Mouse (Mus musculus): ENCODE results near the gene Mtrf1l.

Gene Mtrf1l

GRCm38 (mm10) chr10:5805243-5805730 is 18.4 kb downstream of the Mtrf1l start, which contains the start of gene Fbxo5:
TSS of gene Fbxo5 (minus strand) at chr10:5805600.
- DNase-seq (ENCODE audit: extremely low read depth, insufficient read length, low spot score) = peak; percentile 99

GRCm38 (mm10) chr10:5804691-5805156 is 19.0 kb downstream of the Mtrf1l start:
- DNase-seq (ENCODE audit: extremely low read depth, insufficient read length, low spot score) = no peak

- no peak for DNase-seq (ENCODE audit: extremely low read depth, insufficient read length, low spot score)
Measured at GRCm38 (mm10) chr10:5803739-5804138, 20.0 kb downstream of the Mtrf1l start.

- DNase-seq (ENCODE audit: extremely low read depth, insufficient read length, low spot score) = no peak
Measured at GRCm38 (mm10) chr10:5802866-5803265, 20.8 kb downstream of the Mtrf1l start.

GRCm38 (mm10) chr10:5800490-5800889 is 23.2 kb downstream of the Mtrf1l start:
- DNase-seq (ENCODE audit: extremely low read depth, insufficient read length, low spot score) = no peak

GRCm38 (mm10) chr10:5798069-5798468 is 25.6 kb downstream of the Mtrf1l start:
- no peak for DNase-seq (ENCODE audit: extremely low read depth, insufficient read length, low spot score)

GRCm38 (mm10) chr10:5790657-5791056 is 33.1 kb downstream of the Mtrf1l start:
- DNase-seq (ENCODE audit: extremely low read depth, insufficient read length, low spot score) = no peak

- DNase-seq (ENCODE audit: extremely low read depth, insufficient read length, low spot score) = no peak
Measured at GRCm38 (mm10) chr10:5786923-5787322, 36.8 kb downstream of the Mtrf1l start.

Data from 3134 (cell line).